Mouse (Mus musculus) left cerebral cortex, adult 18-20 months (tissue): ENCODE results near the gene Sacs. TPM values are rescaled to one million over a fixed set of nuclear protein-coding genes. Genes with fewer than 3 reads are reported as not detected.
"Not testable (repeated sequence)": the region's sequence is repeated elsewhere in the genome, so short reads cannot be mapped to it uniquely, and the experiment has no call there.

Source experiments
- DNase-seq, 2 experiments: peaks; one replicate each; pipeline ENCODE4 v3.0.0; 2021 to 2022; ENCODE audit warnings: low spot score in 2 of 2, mixed read lengths in 1 of 2
- total RNA-seq, 2 experiments: library from RNA; stranded (reverse); gene quantifications; 2 replicates each; pipeline ENCODE4 v1.2.3; 2021

Sacs gene
- total RNA-seq, 2 experiments from 2014 or later, result 56.2 to 59.4 TPM

GRCm38 (mm10) chr14:61157426-61157825 lies 19.2 kb downstream of the Sacs start:
- not testable (repeated sequence) for DNase-seq

DNA sequence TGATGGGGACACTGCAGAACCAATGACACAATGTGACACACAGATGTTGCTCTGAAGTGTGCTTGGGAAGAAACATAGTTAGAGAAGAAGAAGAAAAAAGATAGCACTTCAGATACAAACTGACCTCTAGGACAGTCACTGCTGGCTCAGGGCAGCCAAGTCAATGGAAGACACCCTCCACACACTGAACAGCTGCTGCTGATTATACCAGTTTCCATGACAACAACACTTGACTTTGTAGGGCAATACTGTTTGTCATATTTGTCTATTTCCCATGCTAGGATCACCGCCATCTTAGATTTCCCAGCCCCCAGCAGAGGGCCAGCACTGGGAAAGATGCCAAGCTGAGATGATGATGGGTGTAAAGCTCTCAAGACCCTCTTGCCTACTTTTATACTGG lies 22.7 kb downstream of the Sacs start:
- DNase-seq, result no peak

DNA sequence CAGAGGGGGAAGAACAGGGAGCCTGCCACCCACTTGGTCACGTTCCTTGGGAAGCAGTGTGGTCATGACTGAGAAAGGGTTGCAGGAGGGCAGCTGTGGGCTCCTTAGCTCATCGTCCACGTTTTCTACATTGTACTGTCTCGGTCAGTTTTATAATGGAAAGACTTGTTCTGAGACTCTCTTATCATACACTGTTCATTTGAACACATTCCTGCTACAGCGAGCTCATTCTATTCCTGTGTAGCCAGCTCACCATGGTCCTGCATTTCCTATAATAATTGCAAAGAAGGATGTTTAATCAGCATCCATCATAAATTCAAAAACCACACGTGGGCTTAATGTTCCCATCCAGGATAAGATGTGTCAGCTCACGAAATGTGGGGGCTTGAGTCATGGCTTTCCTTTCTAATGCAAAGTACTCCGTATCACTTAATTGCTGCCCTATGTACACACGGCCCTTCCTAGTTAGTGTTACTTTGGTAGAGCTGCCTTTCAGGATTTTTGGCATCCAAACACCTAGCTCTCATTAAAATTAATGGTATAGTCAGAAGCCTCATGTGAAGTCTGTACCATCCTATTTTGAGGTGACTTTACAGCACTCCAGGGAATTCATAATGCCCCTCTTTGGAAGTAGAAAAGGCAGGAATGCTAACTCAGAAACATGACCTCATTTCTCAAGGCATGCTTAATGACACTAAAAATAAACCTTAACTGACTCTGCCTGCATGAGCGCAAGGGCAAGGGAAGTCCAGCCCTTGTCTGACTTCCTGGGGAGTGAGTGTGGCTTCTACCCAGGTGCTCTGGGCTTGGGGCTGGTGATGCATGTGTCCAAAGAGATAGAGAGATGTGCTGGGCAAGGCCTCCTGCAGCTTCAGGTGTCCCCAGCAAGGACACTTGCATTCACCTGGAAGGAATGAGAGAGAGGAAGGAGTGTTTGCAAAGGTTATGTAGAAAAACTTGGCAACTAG lies 23.4 kb downstream of the Sacs start:
- DNase-seq, result no peak

GRCm38 (mm10) chr14:61164461-61164860 lies 26.2 kb downstream of the Sacs start:
- no peak for DNase-seq

DNA sequence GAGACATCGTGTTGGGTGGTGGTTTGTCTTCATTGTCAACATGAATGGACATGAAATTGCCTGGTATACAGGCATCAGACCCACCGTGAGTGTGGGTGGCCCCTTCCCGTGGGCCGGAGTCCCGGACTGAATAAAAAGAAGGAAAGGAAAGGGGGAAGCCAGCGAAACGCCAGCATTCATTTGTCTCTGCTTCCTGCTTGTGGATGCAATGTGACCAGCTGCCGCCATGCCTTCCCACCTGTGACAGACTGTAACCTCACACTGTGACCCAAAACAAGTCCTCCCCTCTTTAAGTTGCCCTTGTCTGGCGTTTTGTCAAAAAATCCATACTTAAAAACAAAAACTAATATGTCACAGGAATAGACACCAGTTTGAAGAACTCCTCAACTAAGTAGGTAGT lies 27.7 kb downstream of the Sacs start:
- no peak for DNase-seq

- no peak for DNase-seq
Observed at GRCm38 (mm10) chr14:61171261-61171970, 33.2 kb downstream of the Sacs start.

- peak; percentile 98 to 99 for DNase-seq
Observed at GRCm38 (mm10) chr14:61172548-61173158, 34.4 kb downstream of the Sacs start.

- peak in 1 of 2 experiments; percentile 68 for DNase-seq
Observed at GRCm38 (mm10) chr14:61173229-61173628, 35.0 kb downstream of the Sacs start.

DNA sequence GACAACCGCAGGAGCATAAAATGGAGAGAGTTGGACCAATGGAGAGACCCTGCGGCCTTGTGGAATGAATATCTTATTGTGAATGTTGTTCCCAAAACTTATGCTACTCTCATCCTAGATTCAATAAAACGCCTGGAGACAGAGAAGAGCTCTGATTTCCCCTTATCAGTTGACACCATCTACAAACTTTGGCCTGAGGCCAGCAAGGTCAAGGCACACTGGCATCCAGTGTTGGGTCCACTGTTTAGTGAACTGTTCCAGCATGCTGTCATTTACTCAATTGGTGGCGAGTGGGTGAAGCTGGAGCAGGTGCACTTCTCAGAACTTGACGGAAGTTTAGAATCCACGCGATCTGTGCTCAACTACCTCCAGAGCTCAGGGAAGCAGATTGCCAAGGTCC lies 53.6 kb downstream of the Sacs start:
- no peak for DNase-seq

GRCm38 (mm10) chr14:61192326-61192725 lies 54.1 kb downstream of the Sacs start:
- no peak for DNase-seq

GRCm38 (mm10) chr14:61194416-61194815 lies 56.2 kb downstream of the Sacs start:
- DNase-seq, result no peak

GRCm38 (mm10) chr14:61210111-61210510 lies 71.9 kb downstream of the Sacs start:
- no peak for DNase-seq

- DNase-seq, result no peak
Observed at GRCm38 (mm10) chr14:61211754-61212153, 73.5 kb downstream of the Sacs start.

DNA sequence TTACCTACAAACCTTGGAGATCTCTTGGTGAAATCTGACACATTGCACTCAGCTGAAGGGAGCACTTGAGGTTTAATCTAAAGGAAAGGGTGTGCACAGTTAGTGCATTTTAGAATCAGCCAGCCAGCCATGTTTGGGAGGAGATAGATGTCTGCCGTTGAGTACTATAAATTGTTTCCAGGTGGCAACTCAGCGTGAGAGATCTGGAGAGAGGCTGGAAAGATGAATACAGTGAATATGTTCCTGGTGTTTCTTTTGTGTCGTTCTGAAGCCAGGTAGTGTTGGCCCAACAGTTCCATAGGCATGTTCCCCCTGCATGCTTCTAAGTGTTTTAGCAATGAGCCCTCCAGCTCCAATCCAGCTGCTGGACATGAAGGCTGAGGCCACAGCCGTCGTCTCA lies 82.9 kb downstream of the Sacs start:
- DNase-seq, result no peak

DNA sequence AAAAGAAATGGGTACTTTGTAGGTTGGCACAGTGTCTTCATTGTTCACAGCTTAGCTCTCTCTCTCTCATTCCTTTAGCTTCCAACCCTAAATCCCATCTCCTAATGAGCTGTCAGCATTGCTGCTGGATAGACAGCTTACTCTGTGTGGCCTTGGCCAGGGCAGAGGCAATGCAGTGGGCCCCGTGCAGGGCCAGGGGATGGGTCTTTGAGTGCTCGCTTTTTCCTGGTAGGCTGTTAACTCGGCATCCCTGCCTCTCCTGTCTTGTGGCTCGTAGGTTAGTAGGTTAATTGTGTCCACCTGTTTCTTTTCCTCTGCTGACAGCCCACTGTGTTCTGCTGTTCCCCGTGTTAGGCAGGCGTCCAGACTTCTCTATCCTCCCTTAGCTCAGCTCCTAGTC lies 84.2 kb downstream of the Sacs start:
- DNase-seq, result no peak

DNA sequence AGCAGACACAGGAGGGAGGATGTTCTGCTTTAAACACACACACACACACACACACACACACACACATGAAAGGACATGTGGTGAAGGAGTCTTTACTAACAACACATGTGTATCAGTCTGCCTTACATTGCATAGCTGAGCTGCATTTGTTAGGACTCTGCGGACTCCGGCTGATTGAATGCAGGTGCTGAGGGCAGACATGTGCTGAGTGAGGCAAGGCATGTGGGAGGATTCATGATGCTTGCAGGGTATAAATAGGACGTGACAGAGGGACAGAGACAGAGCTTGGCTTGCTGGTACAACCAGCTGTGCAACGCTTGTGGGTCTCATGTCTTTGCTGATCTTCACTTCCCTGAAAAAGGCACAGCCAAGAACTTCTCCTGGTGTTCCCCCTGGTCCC lies 85.5 kb downstream of the Sacs start:
- DNase-seq, result no peak

- DNase-seq, result no peak
Observed at GRCm38 (mm10) chr14:61224387-61225077, 86.3 kb downstream of the Sacs start.

GRCm38 (mm10) chr14:61226151-61226550 lies 87.9 kb downstream of the Sacs start:
- no peak for DNase-seq

DNA sequence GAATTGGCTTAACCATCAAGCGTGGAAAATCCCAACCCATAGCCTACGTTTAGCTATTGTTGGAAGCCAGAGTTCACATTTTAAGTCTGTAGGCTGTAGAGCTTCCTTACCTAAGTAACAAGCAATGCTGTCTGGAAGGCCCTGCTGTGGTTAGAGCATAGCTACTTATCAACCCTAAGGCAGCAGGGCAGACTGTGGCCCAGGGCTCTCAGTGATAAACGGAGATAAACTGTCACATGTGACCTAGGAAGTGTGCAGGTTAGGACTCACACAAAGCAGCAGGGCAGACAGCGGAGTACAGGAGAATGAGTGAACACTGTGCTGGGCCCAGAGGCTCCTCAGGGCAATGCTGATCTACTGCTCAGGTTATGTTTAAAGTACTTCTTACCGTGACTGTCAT lies 91.5 kb downstream of the Sacs start:
- no peak for DNase-seq

DNA sequence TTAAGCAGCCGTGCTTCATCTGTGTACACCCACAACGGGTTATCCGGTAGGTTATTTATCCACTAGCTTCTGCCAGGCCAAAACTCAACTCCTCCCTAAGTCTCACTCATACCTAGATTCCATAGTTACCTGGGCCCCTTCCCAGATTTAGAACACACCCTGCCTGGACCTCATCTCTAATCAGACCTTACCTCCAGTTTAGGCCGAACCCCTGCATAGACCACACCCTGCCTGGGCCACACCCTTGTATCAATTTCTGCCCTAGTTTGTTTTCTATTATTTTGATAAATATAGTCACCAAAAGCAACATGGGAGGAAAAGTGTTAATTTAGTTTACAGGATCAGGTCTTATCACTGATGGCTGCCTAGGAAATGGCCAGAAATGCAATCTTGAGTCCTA lies 91.9 kb downstream of the Sacs start:
- no peak for DNase-seq

GRCm38 (mm10) chr14:61232016-61232568 lies 93.8 kb downstream of the Sacs start:
- peak; percentile 12 to 16 for DNase-seq
